Mouse (Mus musculus): ENCODE data around the gene Ptpro.
"Not testable (repeated sequence)": the region's sequence is repeated elsewhere in the genome, so short reads cannot be mapped to it uniquely, and the experiment has no call there.

The Ptpro gene

DNA sequence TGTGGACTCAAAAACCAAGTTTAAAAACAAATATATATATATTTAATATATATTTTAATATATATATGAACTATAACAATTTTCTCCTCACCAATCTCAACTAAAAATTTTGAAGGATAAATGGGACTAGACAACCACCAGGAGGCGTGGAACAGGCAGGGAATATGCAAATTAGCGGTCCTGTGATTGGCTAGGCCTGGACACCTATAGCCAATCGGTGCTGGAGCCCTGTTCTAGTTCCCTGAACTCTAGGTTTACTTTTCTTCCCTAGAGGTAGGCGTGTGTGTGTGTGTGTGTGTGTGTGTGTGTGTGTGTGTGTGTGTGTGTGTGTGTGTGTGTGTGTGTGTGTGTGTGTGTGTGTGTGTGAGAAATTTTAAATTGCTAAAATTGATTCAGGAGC lies 134.8 kb downstream of the Ptpro start:
- DNase-seq (ENCODE audit: low read depth, low spot score), result no peak

DNA sequence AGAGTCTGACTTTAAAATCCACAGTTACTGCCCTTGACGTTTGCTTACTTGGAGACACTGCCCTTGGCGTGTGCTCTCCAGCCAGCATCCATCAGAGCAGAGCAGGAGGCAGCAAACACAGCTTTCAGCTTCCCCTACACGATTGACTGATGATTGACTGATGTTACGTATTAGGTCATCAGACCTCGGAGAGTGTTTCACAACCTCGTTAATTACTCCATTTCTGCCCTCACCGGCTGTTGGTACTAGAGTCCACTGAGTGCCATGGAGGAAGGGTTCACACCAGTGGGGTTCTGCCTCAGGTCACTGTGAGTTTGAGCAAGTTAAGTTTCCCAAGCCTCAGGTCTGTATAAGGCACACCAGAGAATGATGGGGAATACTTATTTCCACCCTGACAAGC lies 143.0 kb downstream of the Ptpro start:
- no peak for DNase-seq (ENCODE audit: low read depth, low spot score)

DNA sequence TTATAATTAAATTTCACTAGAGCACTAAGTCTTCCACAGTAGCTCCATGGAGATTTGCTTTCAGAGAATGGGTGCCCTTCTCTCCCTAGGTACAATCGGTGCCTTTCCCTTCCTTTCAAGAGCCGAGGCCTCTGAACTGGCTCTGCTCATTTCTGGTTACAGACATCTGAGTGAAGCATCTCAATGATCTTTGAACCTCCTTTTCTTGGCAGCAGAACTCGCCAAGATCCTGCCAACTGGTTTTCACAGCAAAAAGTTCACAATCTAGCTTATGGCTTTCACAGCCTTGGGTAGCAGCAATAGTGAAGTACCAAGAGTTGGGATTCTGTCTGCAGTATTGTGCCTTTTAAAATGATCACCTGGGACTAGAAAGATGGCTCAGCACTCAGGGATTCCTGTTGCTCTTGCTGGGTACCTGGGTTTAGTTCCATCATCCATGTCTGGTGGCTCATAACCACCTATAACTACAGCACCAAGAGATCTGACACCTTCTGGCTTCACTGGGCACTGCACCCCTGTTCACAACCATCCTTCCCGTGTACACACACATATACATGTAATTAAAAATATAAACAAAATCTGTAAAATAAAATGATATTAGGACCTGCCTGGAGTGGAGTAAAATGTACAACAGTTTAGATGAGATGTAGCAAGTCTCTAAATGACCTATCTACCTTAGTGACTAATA lies 144.1 kb downstream of the Ptpro start:
- DNase-seq (ENCODE audit: low read depth, low spot score), result no peak

DNA sequence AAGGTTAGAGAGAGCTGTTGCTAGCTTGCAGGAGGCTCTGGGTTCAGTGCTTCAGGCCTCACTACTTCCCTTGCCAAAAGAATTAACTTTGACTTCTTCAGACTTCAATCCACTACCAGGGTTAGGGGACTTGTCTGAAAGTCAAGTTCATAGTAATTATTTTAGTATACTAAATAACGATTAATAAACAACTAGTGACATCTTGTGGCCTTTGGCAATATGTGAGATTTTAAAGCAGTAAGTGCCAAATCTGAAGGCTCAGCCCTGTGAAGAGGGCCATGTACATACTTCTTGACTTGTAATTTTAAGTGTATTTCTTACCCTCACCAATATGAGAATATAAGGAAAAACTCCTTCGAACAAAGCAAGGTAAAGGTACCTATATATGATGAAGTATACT lies 145.2 kb downstream of the Ptpro start:
- DNase-seq (ENCODE audit: low read depth, low spot score), result no peak

DNA sequence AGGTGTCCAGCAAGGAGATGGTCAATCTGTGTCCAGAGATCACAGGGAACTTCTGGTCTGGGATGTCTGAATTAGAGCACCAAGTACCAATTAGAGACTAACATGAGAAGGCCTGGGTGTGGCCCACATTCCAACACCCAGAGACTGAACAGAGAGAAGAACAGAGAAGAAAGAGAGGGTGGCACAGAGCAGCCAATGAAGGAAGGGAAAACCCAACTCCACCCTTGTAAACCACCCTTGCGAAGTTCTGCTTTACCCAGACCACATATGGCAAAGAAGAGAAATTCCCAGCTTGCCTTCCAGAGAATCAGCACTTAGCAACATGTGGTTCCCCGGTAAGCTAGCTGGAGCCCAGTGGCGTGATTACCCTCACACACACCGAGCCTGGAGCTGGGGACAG lies 152.1 kb downstream of the Ptpro start:
- DNase-seq (ENCODE audit: low read depth, low spot score), result no peak

DNA sequence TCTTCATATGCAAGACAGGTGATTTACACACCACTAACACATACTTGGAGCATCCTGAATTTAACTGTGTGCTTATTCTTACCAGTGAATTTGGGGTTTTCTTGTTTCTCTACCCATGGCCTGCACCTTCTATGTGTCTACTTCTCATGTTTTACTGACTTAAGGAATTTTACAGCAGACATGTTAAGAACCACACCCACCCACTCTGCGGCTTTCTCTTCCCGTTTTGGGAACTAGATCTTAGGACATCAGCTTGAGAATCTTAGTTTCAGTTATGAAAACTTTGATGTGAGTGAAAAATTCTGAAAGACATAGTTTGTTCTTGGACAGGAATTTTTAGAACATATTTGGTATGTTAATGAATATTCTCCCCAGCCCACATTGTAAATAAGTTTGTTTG lies 153.6 kb downstream of the Ptpro start:
- DNase-seq (ENCODE audit: low read depth, low spot score), result no peak

DNA sequence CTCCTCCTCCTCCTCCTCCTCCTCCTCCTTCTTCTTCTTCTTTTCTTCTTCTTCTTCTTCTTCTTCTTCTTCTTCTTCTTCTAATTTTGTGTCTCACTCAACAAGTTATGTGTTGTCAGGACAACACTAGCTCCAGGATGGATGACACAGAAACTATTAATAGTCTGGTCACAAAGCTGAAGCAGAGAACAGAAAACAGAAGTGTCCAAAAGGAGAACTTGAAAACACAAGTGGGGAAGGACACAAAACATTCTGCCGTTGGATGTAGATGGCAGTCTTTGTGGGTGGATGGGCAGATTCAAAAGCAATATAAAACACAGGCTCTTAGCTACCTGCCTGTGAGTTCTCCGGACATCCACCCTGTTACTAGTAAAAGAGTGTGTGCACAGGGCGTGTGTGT lies 158.4 kb downstream of the Ptpro start:
- no peak for DNase-seq (ENCODE audit: low read depth, low spot score)

DNA sequence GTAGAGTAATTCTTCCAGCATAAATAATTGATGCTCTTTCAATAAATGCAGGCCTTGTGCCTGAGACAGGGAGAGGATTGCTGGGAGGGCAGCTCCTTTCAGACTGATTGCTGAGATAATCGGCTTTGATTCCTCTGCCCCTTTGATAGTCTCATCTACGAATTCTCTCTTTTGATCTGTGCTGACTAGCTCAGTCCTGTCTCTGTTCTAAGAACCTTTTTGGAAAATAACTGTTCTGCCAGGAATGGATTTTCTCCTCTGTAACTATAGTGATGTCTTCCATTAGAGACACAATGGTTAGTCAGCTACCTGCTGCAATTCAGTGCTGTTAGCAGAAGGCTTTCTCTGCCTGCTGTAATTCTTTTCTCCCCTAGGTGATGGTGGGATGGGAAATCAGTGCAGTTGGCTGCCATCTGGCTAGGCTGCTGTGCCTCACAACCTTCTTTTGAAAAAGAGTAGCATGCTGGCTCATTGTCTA lies 159.8 kb downstream of the Ptpro start:
- no peak for DNase-seq (ENCODE audit: low read depth, low spot score)

DNA sequence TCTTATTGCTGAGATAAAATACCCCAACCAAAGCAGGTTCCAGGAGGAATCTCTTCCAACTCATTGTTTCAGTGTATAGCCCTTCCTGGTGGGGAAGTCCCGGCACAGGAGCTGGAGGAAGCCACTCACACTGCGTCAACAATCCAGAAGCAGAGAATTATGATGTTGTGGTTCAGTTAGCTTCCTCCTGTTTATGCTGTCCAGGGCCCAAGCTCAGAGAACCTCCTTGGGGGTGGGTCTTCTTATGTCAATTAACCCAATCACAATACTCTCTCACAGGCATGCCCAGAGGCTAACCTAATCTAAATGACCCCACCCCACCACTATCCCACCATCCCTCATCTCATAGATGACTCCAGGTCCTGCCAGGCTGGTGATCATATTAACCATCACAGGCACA lies 160.9 kb downstream of the Ptpro start:
- no peak for DNase-seq (ENCODE audit: low read depth, low spot score)

DNA sequence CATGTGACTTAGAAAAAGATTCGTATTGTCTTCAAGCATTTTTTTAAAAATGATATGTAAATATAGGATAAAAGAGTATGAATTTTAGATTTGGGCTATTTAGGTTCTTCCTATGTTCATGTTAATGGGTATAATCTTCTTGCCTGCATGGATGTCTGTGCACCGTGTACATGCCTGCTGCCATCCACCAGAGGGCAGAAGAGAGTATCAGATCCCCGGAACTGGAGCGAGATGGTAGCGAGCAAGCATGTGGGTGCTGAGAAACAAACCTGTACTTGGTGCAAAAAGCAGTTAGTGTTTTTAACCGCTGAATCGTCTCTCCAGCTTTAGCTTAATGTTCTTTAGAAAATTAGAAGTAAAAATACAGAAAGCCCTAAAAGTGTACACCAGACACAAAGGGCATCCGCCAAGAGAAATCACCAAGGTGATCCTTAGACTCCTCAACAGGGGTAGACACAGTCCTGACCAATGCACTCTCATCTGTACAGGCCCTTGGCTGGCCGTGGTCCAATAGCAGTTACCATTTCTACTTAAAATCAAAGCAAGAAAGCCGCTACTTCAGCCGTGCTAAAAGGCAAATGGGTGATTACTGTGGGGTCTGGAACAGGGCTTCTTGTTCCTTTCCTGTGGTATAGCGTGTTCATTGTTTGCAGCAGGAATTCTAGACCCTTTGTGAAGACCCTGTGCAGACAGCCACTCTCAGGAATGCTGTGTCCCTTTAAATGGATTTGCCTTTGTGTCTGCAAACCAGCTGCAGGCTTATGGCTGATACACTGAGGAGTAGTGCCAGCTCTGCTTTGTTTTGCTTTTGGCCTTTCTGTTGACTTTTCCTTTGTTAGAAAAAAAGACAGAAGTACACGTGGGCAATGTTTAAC lies 162.6 kb downstream of the Ptpro start:
- DNase-seq (ENCODE audit: low read depth, low spot score), result no peak

DNA sequence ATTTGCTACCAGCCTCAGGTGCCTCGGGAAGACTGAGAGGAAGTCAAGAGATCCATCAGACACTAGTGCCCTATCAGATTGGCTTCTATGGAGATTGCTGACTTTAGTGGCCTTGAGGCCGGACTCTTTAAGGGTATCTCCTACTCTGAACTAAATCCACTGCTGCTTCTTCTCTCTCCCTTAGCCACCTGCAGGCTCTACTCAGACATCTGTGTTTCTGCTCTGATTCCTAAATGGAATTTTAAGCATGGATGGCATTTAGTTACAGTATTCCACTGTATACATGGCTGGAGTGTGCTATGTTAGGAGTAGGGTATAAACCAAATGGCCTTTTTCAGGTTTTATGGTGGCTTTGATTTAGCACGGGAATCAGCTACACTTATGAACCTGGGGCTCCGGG lies 170.7 kb downstream of the Ptpro start:
- no peak for DNase-seq (ENCODE audit: low read depth, low spot score)

DNA sequence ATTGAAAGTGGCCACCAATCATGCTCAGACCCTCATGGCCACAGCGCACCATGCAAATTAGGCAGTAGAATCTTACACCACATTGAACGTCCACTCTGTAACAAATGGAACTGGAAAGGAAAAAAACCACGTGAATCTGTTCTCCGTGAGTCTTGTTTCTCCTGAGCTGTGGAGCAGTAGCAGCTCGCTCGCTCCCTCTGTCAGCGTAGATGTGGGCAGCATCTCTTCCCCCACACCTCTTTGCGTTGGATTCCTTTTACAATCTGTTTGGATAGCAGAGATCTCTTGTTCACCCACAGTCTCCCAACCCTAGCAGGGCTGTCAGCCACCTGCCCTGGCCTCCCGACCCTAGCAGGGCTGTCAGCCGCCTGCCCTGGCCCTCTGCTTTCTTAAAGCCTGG lies 171.7 kb downstream of the Ptpro start:
- no peak for DNase-seq (ENCODE audit: low read depth, low spot score)

DNA sequence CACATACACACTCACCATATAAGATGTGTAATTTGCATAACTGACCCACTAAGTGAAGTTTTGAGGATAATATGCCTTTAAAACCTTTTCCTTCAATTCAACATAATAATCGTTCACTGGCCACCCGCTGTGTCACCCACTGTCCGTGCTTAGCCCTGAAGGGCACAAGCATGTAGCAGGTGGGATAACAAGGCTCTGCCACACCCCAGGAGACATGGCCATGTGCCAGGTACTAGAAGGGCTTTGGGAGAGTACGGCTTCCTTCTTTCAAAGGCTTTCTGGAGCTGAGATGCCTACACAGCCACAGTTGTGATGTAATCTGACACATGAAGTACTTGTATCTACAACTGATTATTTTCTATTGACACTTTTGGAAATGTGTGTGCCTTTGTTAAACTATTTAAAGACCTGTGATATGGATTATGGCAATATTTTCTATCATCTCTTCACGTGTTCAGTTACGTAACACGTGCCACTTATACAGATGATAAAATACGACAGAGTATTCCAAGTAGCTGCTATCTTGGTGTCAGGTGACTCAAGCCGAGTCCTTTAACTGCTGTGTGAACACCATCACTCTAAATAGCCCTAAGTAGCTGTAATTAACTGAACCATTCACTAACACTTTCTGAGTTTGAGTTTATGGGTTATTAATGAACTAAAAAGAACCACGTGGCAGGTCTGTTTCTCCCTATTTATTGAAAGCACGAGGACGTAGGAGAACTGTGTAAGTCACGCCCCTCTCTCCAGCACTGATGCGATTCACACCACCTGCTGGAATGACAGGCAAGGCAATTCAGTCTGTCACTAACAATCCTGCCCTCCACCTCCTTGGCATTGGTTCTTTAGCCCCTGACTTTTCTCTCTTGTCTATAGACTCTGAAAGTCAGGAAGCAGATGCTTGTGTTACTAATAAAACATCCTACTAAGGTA lies 173.6 kb downstream of the Ptpro start:
- no peak for DNase-seq (ENCODE audit: low read depth, low spot score)

DNA sequence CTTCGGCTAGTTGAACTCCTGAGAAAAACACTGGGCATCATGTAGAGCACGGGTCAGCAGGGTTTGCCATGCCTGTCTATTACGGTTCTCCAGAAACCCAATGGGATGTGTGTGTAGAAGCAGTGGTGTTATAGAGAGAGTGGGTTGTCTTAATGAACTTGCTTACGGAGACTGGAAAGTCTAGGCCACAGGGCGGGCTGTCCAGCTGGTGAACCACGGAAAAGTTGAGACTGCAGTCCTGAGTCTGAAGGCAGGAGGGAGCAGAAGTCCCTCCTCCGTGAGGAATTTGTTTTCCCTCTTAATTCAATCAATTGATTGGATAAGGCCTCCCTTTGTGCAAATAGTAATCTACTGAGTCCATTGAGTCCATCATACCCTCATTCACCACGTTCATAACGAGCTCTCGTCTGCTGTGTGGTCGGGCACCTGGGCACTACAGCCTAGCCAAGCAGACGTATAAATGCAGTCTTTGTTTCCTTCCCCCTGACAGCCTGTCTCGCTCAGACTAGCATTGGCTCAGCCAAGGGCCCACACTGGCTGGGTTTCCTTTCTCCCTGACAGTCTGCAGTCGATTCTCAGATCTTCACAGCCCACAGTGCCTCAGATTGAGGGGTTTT lies 181.5 kb downstream of the Ptpro start:
- DNase-seq (ENCODE audit: low read depth, low spot score), result no peak

DNA sequence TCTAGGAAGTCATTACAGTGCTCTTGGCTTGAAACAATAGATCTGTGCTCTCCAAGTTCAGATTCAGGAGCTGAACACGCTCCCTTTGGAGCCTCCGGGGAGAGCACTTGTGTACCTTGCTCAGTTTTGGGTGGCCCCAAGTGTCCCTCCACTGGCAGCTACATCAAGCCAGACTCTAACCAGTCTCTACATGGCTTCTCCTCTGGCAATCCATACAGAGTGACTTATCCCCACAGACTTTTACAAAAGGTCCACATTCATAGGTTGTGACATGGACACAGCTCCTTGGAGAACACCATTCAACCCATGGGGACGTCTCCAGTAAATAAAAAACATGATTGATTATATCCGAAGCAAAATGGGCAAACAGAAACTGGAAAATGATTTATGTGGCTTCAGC lies 185.4 kb downstream of the Ptpro start:
- no peak for DNase-seq (ENCODE audit: low read depth, low spot score)

DNA sequence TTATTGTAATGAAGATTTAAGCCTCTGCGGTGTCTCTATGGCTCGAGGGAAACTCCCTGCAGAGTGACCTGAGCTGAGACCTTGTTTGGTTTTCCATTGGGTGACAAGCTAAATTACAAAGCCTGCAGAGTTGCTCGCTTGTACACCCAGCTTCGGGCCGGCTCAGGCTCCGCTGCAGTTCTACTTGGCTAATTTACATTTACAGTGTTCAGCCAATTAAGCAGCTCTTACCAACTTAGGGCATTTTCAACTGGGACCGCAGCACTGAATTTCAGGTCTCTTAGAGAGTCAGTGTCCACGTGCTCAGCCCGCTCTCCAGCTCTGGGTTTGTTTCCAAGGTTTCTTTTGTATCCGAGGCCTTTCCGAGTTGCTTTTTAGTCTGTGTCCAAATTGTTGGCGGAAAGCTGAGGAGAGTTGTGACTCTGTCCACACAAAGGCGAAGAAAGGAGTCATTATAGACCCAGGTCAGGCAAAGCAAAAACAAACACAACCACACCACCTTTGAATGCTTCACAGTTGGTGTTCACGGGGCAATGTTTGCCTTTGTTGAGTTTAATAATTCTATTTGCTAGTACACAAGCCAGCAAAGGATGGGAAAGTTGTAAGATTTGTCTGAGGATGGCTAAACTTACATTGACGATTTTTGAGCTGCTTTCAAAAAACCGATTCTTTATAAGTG lies 185.9 kb downstream of the Ptpro start:
- no peak for DNase-seq (ENCODE audit: low read depth, low spot score)

DNA sequence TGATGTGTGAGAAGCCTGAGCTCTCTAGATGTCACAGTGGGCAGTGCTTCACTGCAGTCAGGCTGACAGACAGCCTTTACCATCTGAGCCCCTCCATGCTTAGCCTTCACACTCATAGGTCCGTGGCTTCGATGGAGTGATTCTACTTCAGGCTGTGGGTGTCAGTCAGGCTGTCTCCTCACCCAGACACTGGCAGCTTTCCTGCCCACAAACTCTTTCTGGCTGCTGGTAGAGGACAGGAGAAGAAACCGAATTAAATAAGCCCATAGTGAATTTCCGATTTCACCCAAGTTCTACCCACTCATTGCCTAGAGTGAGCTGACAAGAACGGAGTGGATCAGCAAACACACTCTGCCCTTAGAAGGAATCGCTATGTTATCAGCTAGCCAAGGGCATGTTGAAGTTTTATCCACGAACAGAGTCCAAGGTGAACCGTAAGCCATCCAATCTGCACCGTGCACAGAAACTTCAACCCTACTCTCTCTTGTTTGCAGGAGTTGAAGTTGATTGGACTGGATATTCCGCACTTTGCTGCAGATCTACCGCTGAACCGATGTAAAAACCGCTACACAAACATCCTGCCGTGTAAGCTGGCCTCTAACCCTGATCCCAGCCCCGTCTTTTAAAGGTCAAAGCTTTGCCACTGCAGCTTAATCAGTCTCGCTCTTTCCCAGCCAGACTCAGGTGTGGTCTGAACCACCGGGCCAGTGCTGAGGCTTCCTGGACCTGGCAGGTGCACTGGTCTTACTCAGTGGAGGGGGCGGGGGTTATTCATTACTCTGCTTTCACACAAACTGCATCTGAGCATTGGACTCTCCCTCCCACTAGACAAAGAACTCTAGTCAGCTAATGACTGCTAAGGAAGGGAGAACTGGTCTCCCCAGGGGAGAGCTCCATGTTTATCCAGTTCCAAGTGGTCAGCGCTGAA lies 188.7 kb downstream of the Ptpro start:
- DNase-seq (ENCODE audit: low read depth, low spot score), result no peak

DNA sequence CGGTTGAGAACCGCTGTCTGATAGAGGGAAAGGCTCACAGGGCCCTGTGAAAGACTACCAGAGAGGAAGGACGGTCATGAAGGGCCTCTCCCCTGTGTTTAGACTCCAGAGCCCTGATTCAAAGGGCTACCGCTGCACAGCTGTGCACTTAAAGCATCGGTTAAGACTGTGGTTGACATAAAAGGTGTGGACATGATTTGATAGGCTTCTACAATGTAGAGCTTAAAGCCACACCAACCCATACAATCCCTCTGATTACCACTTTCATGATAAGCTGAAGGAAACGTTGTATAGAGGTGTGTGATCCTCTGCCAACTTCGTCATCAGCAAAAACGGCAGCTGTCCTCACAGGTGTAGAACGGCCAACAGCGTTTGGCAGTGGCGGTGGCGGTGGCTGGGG lies 191.0 kb downstream of the Ptpro start:
- no peak for DNase-seq (ENCODE audit: low read depth, low spot score)

DNA sequence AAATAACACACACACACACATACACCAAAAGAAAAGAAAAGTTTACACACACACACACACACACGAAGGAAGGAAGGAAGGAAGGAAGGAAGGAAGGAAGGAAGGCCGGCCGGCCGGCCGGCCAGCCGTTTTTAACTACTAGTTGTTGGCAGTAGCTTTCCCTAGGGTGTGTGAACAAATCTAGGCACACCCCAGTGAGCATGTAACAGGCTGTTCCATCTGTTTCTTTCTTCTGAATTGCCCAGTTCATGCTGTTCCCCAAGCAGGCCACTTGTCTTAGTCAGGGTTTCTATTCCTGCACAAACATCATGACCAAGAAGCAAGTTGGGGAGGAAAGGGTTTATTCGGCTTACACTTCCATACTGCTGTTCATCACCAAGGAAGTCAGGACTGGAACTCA lies 194.0 kb downstream of the Ptpro start:
- DNase-seq (ENCODE audit: low read depth, low spot score), result not testable (repeated sequence)

DNA sequence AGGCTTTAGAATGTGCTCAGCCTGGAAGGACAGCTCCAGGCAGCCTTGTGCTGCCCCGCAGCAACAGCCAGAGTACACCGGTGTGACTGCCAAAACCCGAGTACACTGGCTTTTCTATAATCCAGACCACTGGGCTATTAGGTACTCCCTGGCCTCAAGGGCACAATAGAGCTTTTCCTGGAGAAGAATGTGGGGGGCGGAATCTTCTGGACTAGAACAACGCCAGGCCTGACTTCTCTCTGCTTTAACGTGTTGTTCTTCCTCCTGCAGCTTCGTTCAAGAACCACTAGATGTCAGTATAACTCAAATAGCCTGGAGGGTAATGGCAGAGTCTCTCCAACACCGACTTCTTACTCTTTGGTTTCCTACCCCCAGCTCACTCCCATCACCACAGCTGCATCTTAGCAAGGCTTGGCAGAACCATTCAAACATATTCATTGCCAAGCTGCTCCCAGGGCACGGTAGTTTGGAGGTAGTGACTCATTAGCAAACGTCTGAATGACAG lies 203.5 kb downstream of the Ptpro start:
- DNase-seq (ENCODE audit: low read depth, low spot score), result peak; percentile 68
